Comparison of ENCODE assay signal across 14 mouse cellular contexts in genomic region chr8:126706247-126706646, GRCm38 (mm10).
"Had no signal": no experiment of that assay in that cellular context is flagged by ENCODE, and none has a peak within 500 bp of the region (broad histone marks: within the 10 kb centered on the region; RNA-seq: fewer than 3 reads in every experiment).

No protein-coding gene starts in this region.

- H3K4me1 ChIP-seq: stomach, embryonic 15.5 days had no signal

- H3K4me3 ChIP-seq: limb, embryonic 13.5 days; liver, embryonic 13.5 days; stomach, embryonic 15.5 days had no signal

- H3K4me2 ChIP-seq: limb, embryonic 13.5 days; liver, embryonic 13.5 days; stomach, embryonic 15.5 days had no signal

- DNase-seq: kidney, adult 11 months; kidney, adult 9 months; kidney, postnatal 36 days; left cerebral cortex, postnatal 4 days; liver, embryonic 13.5 days; lung, adult 18-20 months; lung, postnatal 36 days; right cerebral cortex, postnatal 14 days; thymus, adult 2 months; thymus, postnatal 25 days had no signal

- H3K27me3 ChIP-seq: limb, embryonic 13.5 days; liver, embryonic 13.5 days; stomach, embryonic 15.5 days had no signal

- ATAC-seq: lung, postnatal 0 days had no signal

- H3K9ac ChIP-seq: limb, embryonic 13.5 days; liver, embryonic 13.5 days; stomach, embryonic 15.5 days had no signal

- H3K9me3 ChIP-seq: limb, embryonic 13.5 days; liver, embryonic 13.5 days; stomach, embryonic 15.5 days had no signal

- H3K27ac ChIP-seq: kidney, postnatal 0 days; limb, embryonic 13.5 days; liver, embryonic 13.5 days; stomach, embryonic 15.5 days had no signal

- H3K36me3 ChIP-seq: limb, embryonic 13.5 days; liver, embryonic 13.5 days; stomach, embryonic 15.5 days had no signal
